Mouse (Mus musculus) heart, postnatal 4 days (tissue): ENCODE results near the gene Sfswap. TPM values are rescaled to one million over a fixed set of nuclear protein-coding genes. Genes with fewer than 3 reads are reported as not detected.
A peak's percentile ranks its signal among the peaks of the same experiment; 100 is the strongest.
"Not testable (repeated sequence)": the region's sequence is repeated elsewhere in the genome, so short reads cannot be mapped to it uniquely, and the experiment has no call there.

Source experiments
- DNase-seq: peaks from one replicate; pipeline ENCODE4 v3.0.0; 2021
- total RNA-seq, 2 experiments: library from RNA; stranded (reverse); gene quantifications; 2 replicates each; pipeline ENCODE4 v1.2.3; 2021

The Sfswap gene
- total RNA-seq, 2 experiments from 2014 or later: 55.4 to 56.2 TPM

GRCm38 (mm10) chr5:129586471-129586870 lies 85.5 kb downstream of the Sfswap start:
- DNase-seq: no peak

- DNase-seq: no peak
Observed at GRCm38 (mm10) chr5:129590915-129591314, 89.9 kb downstream of the Sfswap start.

GRCm38 (mm10) chr5:129594116-129595114 lies 93.4 kb downstream of the Sfswap start:
- peak; percentile 92 for DNase-seq

GRCm38 (mm10) chr5:129602071-129602487 lies 101.1 kb downstream of the Sfswap start:
- DNase-seq: peak; percentile 36

- DNase-seq: no peak
Observed at GRCm38 (mm10) chr5:129607476-129607875, 106.5 kb downstream of the Sfswap start.

GRCm38 (mm10) chr5:129611060-129611459 lies 110.0 kb downstream of the Sfswap start:
- peak; percentile 84 for DNase-seq

GRCm38 (mm10) chr5:129620600-129620999 lies 119.6 kb downstream of the Sfswap start:
- DNase-seq: not testable (repeated sequence)

Other genes starting within 250 kb of the Sfswap start
- gene Mmp17, start 82.9 kb downstream of the Sfswap start, total RNA-seq: 1 to 10 TPM; 1.0 to 1.5 TPM
- gene Zfp11, start 168.9 kb downstream of the Sfswap start, total RNA-seq: 1 to 10 TPM; 4.5 to 4.6 TPM
- gene Sept14, start 207.3 kb downstream of the Sfswap start, total RNA-seq: not detected
- gene Mrps17, start 214.3 kb downstream of the Sfswap start, total RNA-seq: 10 to 100 TPM; 77.2 to 87.1 TPM
- gene Nipsnap2, start 223.8 kb downstream of the Sfswap start, total RNA-seq: 100 to 1,000 TPM; 478 to 526 TPM